Mouse (Mus musculus) lung, postnatal 0 days (tissue): ENCODE results near the gene Fads6.

ENCODE experiments used
- CTCF ChIP-seq: IDR thresholded peaks from 2 replicates; pipeline ENCODE4 v1.5.1; 2016; ENCODE audit warnings: antibody characterized with exemption, mild to moderate bottlenecking
- EP300 ChIP-seq: IDR thresholded peaks from 2 replicates; pipeline ENCODE4 v1.6.1; 2016; ENCODE audit warnings: antibody characterized with exemption, mild to moderate bottlenecking, control low read depth

DNA sequence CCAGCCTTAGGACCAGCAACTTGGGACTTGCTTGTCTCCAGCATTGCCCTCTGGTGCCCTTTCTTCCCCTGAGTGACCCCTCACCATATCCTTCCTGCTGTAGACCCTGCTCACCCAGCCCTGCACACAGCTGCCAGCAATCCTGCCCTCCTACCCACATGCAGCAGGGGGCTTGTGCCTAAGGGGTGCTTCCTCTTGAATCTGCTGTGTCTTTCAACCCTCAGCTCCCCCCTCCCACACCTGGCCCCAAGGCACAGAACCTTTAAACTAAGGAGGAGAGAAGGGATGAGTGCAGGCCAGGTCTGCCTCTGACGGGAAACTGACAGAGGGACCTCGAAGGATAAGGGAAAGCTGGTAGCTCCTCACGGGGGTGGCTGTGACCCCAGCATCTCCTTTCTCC is 54.7 kb downstream of the Fads6 start:
- no peak for TF ChIP-seq CTCF
- no peak for TF ChIP-seq EP300
